ENCODE assay signal across 13 mouse cellular contexts in genomic region chr7:109739822-109740370, GRCm38 (mm10). TPM values are rescaled to one million over a fixed set of nuclear protein-coding genes. Genes with fewer than 3 reads are reported as not detected.
"Had no signal": no experiment of that assay in that cellular context is flagged by ENCODE, and none has a peak within 500 bp of the region (broad histone marks: within the 10 kb centered on the region; RNA-seq: fewer than 3 reads in every experiment).

No protein-coding gene starts in this region.

- H3K4me1 ChIP-seq: limb, embryonic 13.5 days; midbrain, embryonic 15.5 days; neural tube, embryonic 12.5 days had no signal

- H3K9me3 ChIP-seq: limb, embryonic 13.5 days; midbrain, embryonic 15.5 days; neural tube, embryonic 12.5 days had no signal

- DNase-seq: kidney, adult 11 months; kidney, adult 9 months; kidney, postnatal 4 days; left cerebral cortex, postnatal 4 days; thymus, postnatal 4 days had no signal

- H3K4me2 ChIP-seq: limb, embryonic 13.5 days; midbrain, embryonic 11.5 days; midbrain, embryonic 15.5 days; neural tube, embryonic 12.5 days had no signal

- H3K9ac ChIP-seq: limb, embryonic 13.5 days; liver, embryonic 14.5 days; midbrain, embryonic 15.5 days; neural tube, embryonic 12.5 days had no signal

- ATAC-seq: hindbrain, postnatal 0 days; midbrain, embryonic 15.5 days had no signal

- H3K4me3 ChIP-seq: limb, embryonic 13.5 days; midbrain, embryonic 15.5 days; neural tube, embryonic 12.5 days had no signal

- H3K27ac ChIP-seq: hindbrain, postnatal 0 days; kidney, postnatal 0 days; limb, embryonic 13.5 days; liver, embryonic 14.5 days; midbrain, embryonic 15.5 days; neural tube, embryonic 12.5 days had no signal

- H3K27me3 ChIP-seq: limb, embryonic 13.5 days; midbrain, embryonic 15.5 days; neural tube, embryonic 12.5 days had no signal

RNA-seq across cellular contexts. Expression of gene Ascl3, which starts 8.4 kb away (rescaled TPM):
- polyA plus RNA-seq: limb, embryonic 13.5 days; liver, embryonic 14.5 days; neural tube, embryonic 12.5 days had no signal

RNA-seq across cellular contexts. Expression of gene BC051019, which starts 16.2 kb away (rescaled TPM):
- polyA plus RNA-seq: kidney, postnatal 0 days; liver, adult 2 months; midbrain, embryonic 11.5 days; neural tube, embryonic 12.5 days had no signal
